Mouse (Mus musculus) T-helper 2 cell (primary cell): ENCODE data around the gene Zfp729a.

Source experiments
- in situ Hi-C: fragments of 300-600 bp; cut with MboI, MseI; formaldehyde crosslinking; loops from one replicate; pipeline ENCODE4 v1.15.1; 2025; ENCODE audit warnings: high pct_unique_total_duplicates

The Zfp729a gene

GRCm38 (mm10) chr13:67637294-67638007, at the start of gene Zfp729a, which contains the start of gene Gm49345:
Gene Zfp729a, minus strand, starts transcription at chr13:67637791.
Gene Gm49345, minus strand, starts transcription at chr13:67637769.
- in situ Hi-C loops: loop anchor here (10.0 kb wide), 1 partner anchor 47 kb away; the partner anchor contains the start of gene Zfp738

DNA sequence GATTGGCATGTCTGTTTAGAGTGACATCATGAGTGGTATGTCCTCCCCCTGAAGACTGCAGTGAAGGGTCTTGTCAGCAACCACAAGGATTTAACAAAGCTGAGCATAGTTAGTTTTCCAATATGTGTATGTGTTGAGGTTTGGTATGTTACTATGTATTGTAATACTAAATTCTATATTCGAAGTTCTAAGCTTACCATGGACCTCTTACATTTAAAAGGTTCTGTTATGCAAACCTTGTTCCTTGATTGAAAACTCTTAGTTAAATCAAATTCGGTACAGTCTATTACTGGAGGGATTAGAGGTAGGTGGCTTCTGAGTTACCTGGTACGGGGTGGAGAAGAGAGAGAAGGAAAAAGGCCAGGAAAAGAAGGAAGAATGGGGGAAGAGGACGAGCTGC, 49.4 kb upstream of the Zfp729a start, which contains the start of gene Zfp738:
TSS of gene Zfp738 (minus strand) at position 101 of the 400 bp plus-strand sequence.
- in situ Hi-C loops: loop anchor here (10.0 kb wide), 1 partner anchor 52 kb away; the partner anchor contains the start of genes Gm49345 and Zfp729a

DNA sequence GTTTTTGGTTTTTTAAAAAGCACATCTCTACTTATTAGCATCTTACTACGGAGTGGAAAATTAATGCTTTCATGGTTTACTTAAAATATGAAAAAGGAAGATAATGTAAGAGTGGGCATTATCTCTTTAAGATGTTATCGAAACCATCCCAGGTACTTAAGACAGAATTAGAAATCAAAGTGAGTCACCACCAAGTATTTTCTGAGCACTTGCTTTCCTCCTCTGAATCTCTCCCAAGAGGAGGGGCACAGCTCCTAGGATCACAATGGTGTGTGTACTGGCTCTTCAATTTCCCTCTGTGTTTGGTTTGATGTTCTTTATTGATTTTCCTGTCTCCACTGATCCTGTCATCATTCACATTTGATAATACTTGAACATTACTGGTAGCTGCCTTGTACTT, 46.2 kb upstream of the Zfp729a start:
- in situ Hi-C loops: loop anchor here (5.0 to 10.0 kb wide), 2 partner anchors 49 to 77 kb away; partner anchors contain the start of genes Gm49345, Zfp729a and Zfp729b

GRCm38 (mm10) chr13:67682959-67683735, 45.6 kb upstream of the Zfp729a start:
- in situ Hi-C loops: loop anchor here (5.0 to 10.0 kb wide), 2 partner anchors 48 to 76 kb away; partner anchors contain the start of genes Gm49345, Zfp729a and Zfp729b

DNA sequence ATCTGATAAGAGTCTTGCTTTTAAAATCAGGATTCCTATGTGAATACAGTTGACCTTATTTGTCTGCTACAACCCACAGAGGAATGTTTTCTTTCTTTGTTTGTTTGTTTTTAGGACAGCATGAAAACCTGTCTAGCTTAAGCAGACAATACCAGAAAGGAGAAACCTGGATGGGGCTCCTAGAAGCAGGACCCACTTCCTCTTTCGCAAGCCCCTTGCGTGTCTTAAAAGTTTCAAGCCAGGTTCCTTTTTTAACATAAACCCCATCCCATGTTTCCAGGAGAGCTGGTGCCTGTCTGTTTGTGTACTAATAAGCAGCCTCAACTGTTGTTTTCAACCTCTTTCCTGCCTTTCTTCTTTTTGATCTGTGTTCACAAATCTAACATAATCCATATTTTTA, 37.3 kb upstream of the Zfp729a start:
- in situ Hi-C loops: no loop called here

DNA sequence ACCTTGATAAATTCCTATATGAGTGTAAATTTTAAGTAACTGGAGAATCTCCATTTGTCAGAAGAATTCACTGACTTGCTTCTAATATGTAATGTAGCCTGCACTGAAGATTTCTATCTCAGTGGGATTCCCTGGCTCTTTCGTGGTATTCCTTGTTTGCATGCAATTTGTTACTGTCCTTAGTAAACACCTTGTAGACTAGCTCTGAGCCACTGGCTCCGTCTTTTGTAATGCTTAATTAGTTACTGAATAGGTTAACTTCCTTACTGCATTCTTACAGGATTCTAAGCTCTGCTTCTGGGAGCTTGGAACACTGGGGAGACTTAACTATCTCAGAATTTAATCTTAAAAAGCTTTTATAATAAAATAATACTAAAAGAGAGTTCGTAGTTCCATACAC, 14.9 kb upstream of the Zfp729a start:
- in situ Hi-C loops: no loop called here

DNA sequence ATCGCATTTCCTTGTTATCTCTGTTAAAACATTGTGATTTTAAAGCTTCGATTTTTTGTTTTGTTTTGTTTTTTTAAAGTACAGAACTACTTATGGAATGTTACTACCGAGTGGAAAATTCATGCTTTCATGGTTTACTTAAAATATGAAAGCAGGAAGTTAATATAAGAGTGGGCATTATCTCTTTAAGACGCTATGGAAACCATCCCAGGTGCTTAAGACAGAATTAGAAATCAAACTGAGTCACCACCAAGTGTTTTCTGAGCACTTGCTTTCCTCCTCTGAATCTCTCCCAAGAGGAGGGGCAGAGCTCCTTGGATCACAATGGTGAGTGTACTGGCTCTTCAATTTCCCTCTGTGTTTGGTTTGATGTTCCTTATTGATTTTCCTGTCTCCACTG, 27.5 kb downstream of the Zfp729a start:
- in situ Hi-C loops: no loop called here

DNA sequence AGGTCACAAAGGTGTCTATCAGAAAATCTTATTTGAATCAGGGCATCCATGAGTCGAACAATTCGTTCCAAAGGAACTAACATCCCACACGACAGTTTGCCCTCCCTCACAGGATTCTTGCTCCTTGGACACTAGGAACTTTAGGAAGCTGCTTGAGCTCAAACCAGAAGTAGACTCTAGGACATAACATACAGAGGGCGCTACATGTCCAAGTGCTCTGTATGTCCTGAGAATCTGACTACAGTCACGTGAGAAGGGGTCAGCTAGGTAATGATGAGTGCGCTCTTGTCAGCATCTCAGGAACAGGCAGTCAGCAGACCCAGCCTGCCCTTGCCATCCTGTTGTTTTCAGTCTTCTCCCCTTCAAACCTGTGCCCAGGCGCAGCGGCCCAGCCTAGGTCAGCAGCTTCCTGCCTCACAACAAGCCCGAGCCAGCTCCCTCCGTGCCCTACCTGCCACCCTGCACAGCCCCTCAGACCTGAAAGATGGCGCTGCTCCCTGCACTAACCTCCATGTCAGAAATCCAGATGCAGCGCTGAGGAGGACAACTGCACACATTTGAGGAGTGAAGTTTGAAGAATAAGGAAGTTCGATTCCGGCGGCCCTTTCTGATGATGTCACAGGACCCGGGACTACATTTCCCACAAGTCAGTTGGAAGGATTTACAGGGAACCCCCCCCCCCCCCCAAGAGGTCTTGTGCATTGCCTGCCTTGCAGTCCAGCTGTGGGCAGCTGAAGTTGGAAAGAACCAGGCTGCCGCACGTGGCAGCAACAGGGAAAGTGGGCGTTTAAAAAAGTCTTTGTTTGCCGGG, 28.3 kb downstream of the Zfp729a start, which contains the start of gene Zfp729b:
TSS of gene Zfp729b (minus strand) at position 642 of the 811 bp plus-strand sequence.
- in situ Hi-C loops: loop anchor here (5.0 kb wide), 1 partner anchor 73 kb away; no protein-coding TSS in a partner anchor

DNA sequence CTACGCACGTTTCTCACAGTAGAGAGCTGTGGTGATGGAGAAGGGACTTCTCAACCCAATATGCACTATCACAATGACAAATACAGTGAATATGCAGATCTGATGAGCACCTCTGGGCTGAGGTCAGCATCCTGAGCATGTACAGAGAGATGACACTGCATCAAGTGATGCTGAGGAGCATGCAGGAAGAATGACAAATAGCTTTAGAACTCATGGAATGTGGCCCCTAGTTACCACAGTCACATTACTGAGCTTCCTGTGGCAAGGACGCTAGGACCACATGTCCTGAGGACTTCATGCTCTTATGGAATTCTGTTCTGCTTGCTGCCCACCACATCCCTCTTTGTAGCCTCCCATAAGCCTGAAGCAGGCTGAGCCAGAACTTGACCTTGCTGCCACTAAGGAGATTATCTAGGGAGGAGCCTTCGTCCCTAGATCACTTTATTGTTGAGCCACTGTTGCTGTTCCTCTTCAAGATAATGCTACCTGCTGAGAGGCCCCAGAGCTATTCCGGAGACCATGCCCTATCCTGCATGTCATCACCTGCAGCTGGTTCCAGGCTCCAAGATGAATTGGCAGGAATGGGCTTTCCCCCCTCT, 64.9 kb downstream of the Zfp729a start:
- in situ Hi-C loops: no loop called here
